Mouse (Mus musculus): ENCODE results near the gene Pxt1. TPM values are rescaled to one million over a fixed set of nuclear protein-coding genes. Genes with fewer than 3 reads are reported as not detected.

The Pxt1 gene
- polyA plus RNA-seq, 1 experiment from 2014 or later = 0.28 TPM

- no peak overlapping the region for H3K4me2 ChIP-seq (replicated peaks; ENCODE audit: low read depth, low read length)
- no peak overlapping the region for H3K4me3 ChIP-seq (ENCODE audit: low read length)
- WGBS = 89% methylated on average over 5 of the region's 5 CpGs
- no peaks in the 10 kb centered on the region for H3K27me3 ChIP-seq (ENCODE audit: control insufficient read depth, insufficient read depth, low read length)
- H3K9ac ChIP-seq (ENCODE audit: low read depth, low read length) = no peak overlapping the region
- no peak for ATAC-seq (ENCODE audit: low FRiP score, low TSS enrichment)
- no peak overlapping the region for H3K27ac ChIP-seq (ENCODE audit: low read depth, low read length)
- peaks cover 3% of the 10 kb centered on the region; the same call in 1 of the 2 replicates for H3K9me3 ChIP-seq (ENCODE audit: control insufficient read depth, low read length)
- H3K4me1 ChIP-seq (ENCODE audit: control insufficient read depth, insufficient read depth, low read length) = no peaks in the 10 kb centered on the region
- H3K36me3 ChIP-seq (ENCODE audit: control insufficient read depth, insufficient read depth, low read length) = no peaks in the 10 kb centered on the region
These were observed 45.8 kb downstream of the Pxt1 start for GRCm38 (mm10) chr17:28897817-28898216.

GRCm38 (mm10) chr17:28896095-28896780 lies 47.4 kb downstream of the Pxt1 start:
- no peak overlapping the region for H3K27ac ChIP-seq (ENCODE audit: low read depth, low read length)
- no peak for ATAC-seq (ENCODE audit: low FRiP score, low TSS enrichment)

GRCm38 (mm10) chr17:28895217-28895875 lies 48.3 kb downstream of the Pxt1 start:
- WGBS = 96% methylated on average over 21 of the region's 21 CpGs
- Histone ChIP-seq H3K4me1 (ENCODE audit: control insufficient read depth, insufficient read depth, low read length) (no peaks in the 10 kb centered on the region), H3K9ac (ENCODE audit: low read depth, low read length) (no peak overlapping the region), H3K4me2 (replicated peaks; ENCODE audit: low read depth, low read length) (no peak overlapping the region), H3K27ac (ENCODE audit: low read depth, low read length) (no peak overlapping the region), H3K9me3 (ENCODE audit: control insufficient read depth, low read length) (peaks cover 3% of the 10 kb centered on the region; the same call in 1 of the 2 replicates), H3K27me3 (ENCODE audit: control insufficient read depth, insufficient read depth, low read length) (no peaks in the 10 kb centered on the region), H3K4me3 (ENCODE audit: low read length) (no peak overlapping the region), H3K36me3 (ENCODE audit: control insufficient read depth, insufficient read depth, low read length) (no peaks in the 10 kb centered on the region)
- no peak for ATAC-seq (ENCODE audit: low FRiP score, low TSS enrichment)

More at GRCm38 (mm10) chr17:28896095-28896780, 47.4 kb downstream of the Pxt1 start:
- 92% methylated on average over 11 of the region's 11 CpGs for WGBS
- H3K4me2 ChIP-seq (replicated peaks; ENCODE audit: low read depth, low read length) = no peak overlapping the region
- no peak overlapping the region for H3K9ac ChIP-seq (ENCODE audit: low read depth, low read length)
- H3K9me3 ChIP-seq (ENCODE audit: control insufficient read depth, low read length) = peaks cover 3% of the 10 kb centered on the region; the same call in 1 of the 2 replicates
- H3K4me1 ChIP-seq (ENCODE audit: control insufficient read depth, insufficient read depth, low read length) = no peaks in the 10 kb centered on the region
- no peaks in the 10 kb centered on the region for H3K36me3 ChIP-seq (ENCODE audit: control insufficient read depth, insufficient read depth, low read length)
- H3K4me3 ChIP-seq (ENCODE audit: low read length) = no peak overlapping the region
- H3K27me3 ChIP-seq (ENCODE audit: control insufficient read depth, insufficient read depth, low read length) = no peaks in the 10 kb centered on the region

- ATAC-seq (ENCODE audit: low FRiP score, low TSS enrichment) = no peak
- Histone ChIP-seq H3K27me3 (ENCODE audit: control insufficient read depth, insufficient read depth, low read length) (no peaks in the 10 kb centered on the region), H3K9ac (ENCODE audit: low read depth, low read length) (no peak overlapping the region), H3K27ac (ENCODE audit: low read depth, low read length) (no peak overlapping the region), H3K4me3 (ENCODE audit: low read length) (no peak overlapping the region), H3K36me3 (ENCODE audit: control insufficient read depth, insufficient read depth, low read length) (no peaks in the 10 kb centered on the region), H3K9me3 (ENCODE audit: control insufficient read depth, low read length) (peaks cover 4% of the 10 kb centered on the region; the same call in 1 of the 2 replicates), H3K4me1 (ENCODE audit: control insufficient read depth, insufficient read depth, low read length) (no peaks in the 10 kb centered on the region), H3K4me2 (replicated peaks; ENCODE audit: low read depth, low read length) (no peak overlapping the region)
- 87% methylated on average over 11 of the region's 11 CpGs for WGBS
These were observed 49.4 kb downstream of the Pxt1 start for GRCm38 (mm10) chr17:28894050-28894767.

GRCm38 (mm10) chr17:28886266-28886665 lies 57.4 kb downstream of the Pxt1 start:
- Histone ChIP-seq H3K4me3 (ENCODE audit: low read length) (no peak overlapping the region), H3K4me2 (replicated peaks; ENCODE audit: low read depth, low read length) (no peak overlapping the region), H3K4me1 (ENCODE audit: control insufficient read depth, insufficient read depth, low read length) (no peaks in the 10 kb centered on the region), H3K9me3 (ENCODE audit: control insufficient read depth, low read length) (peaks cover 8% of the 10 kb centered on the region; the same call in 1 of the 2 replicates), H3K27me3 (ENCODE audit: control insufficient read depth, insufficient read depth, low read length) (no peaks in the 10 kb centered on the region; the same call in 1 of the 2 replicates), H3K9ac (ENCODE audit: low read depth, low read length) (no peak overlapping the region), H3K27ac (ENCODE audit: low read depth, low read length) (no peak overlapping the region), H3K36me3 (ENCODE audit: control insufficient read depth, insufficient read depth, low read length) (no peaks in the 10 kb centered on the region)
- WGBS = 81% methylated on average over 8 of the region's 8 CpGs
- no peak for ATAC-seq (ENCODE audit: low FRiP score, low TSS enrichment)

GRCm38 (mm10) chr17:28885231-28885630 lies 58.4 kb downstream of the Pxt1 start:
- Histone ChIP-seq H3K4me3 (ENCODE audit: low read length) (no peak overlapping the region), H3K27ac (ENCODE audit: low read depth, low read length) (no peak overlapping the region)
- 89% methylated on average over 8 of the region's 8 CpGs for WGBS

More at GRCm38 (mm10) chr17:28885231-28885630, 58.4 kb downstream of the Pxt1 start:
- no peak for ATAC-seq (ENCODE audit: low FRiP score, low TSS enrichment)
- Histone ChIP-seq H3K9ac (ENCODE audit: low read depth, low read length) (no peak overlapping the region), H3K36me3 (ENCODE audit: control insufficient read depth, insufficient read depth, low read length) (no peaks in the 10 kb centered on the region), H3K4me2 (replicated peaks; ENCODE audit: low read depth, low read length) (no peak overlapping the region), H3K9me3 (ENCODE audit: control insufficient read depth, low read length) (0 out of 2 replicates have a peak, but pooled peaks cover 8% of the 10 kb centered on the region), H3K4me1 (ENCODE audit: control insufficient read depth, insufficient read depth, low read length) (no peaks in the 10 kb centered on the region), H3K27me3 (ENCODE audit: control insufficient read depth, insufficient read depth, low read length) (no peaks in the 10 kb centered on the region; the same call in 1 of the 2 replicates)

Other genes starting within 250 kb of the Pxt1 start
- 2.7 and 3.3 TPM in 2 replicates for gene AC170998.1, start 217.8 kb downstream of the Pxt1 start, polyA plus RNA-seq (2014; fragmentation: Nextera tagmentation; extraction: Ambion mirVana)
- gene Mapk13, start 174.5 kb downstream of the Pxt1 start, polyA plus RNA-seq (2014; fragmentation: Nextera tagmentation; extraction: Ambion mirVana) = 31.5 and 44.6 TPM in 2 replicates
- 10.2 and 16.2 TPM in 2 replicates for gene Brpf3, start 142.8 kb downstream of the Pxt1 start, polyA plus RNA-seq (2014; fragmentation: Nextera tagmentation; extraction: Ambion mirVana)
- not detected in 2 replicates for gene Pnpla1, start 85.4 kb downstream of the Pxt1 start, polyA plus RNA-seq (2014; fragmentation: Nextera tagmentation; extraction: Ambion mirVana)
- 0.46 and 0.62 TPM in 2 replicates for gene 4930539E08Rik, start 28.5 kb downstream of the Pxt1 start, polyA plus RNA-seq (2014; fragmentation: Nextera tagmentation; extraction: Ambion mirVana)
- 43.4 and 83.7 TPM in 2 replicates for gene Kctd20, start 8.1 kb upstream of the Pxt1 start, polyA plus RNA-seq (2014; fragmentation: Nextera tagmentation; extraction: Ambion mirVana)
- gene Stk38, start 64.2 kb upstream of the Pxt1 start, polyA plus RNA-seq (2014; fragmentation: Nextera tagmentation; extraction: Ambion mirVana) = 65.5 and 101 TPM in 2 replicates
- gene Srsf3, start 88.8 kb upstream of the Pxt1 start, polyA plus RNA-seq (2014; fragmentation: Nextera tagmentation; extraction: Ambion mirVana) = 691 and 760 TPM in 2 replicates
- 37.4 and 45.6 TPM in 2 replicates for gene Cdkn1a, start 147.1 kb upstream of the Pxt1 start, polyA plus RNA-seq (2014; fragmentation: Nextera tagmentation; extraction: Ambion mirVana)
- gene Rab44, start 170.3 kb upstream of the Pxt1 start, polyA plus RNA-seq (2014; fragmentation: Nextera tagmentation; extraction: Ambion mirVana) = 0.39 TPM in 1 of 2 replicates, not detected in the other